Mouse (Mus musculus) spleen, adult 2 months (tissue): ENCODE results near the gene Fras1.

ENCODE experiments used
- CTCF ChIP-seq: fragments of 200-500 bp; IDR thresholded peaks from 2 replicates; pipeline ENCODE4 v1.5.1; 2011; ENCODE audit warnings: mild to moderate bottlenecking, inconsistent platforms; ENCODE audit not compliant: insufficient read depth, insufficient read length, insufficient replicate concordance; ENCODE audit errors: extremely low read depth
- POLR2A ChIP-seq: fragments of 200-500 bp; IDR thresholded peaks from 2 replicates; pipeline ENCODE4 v1.6.1; 2011; ENCODE audit warnings: low read depth, low read length, inconsistent platforms

DNA sequence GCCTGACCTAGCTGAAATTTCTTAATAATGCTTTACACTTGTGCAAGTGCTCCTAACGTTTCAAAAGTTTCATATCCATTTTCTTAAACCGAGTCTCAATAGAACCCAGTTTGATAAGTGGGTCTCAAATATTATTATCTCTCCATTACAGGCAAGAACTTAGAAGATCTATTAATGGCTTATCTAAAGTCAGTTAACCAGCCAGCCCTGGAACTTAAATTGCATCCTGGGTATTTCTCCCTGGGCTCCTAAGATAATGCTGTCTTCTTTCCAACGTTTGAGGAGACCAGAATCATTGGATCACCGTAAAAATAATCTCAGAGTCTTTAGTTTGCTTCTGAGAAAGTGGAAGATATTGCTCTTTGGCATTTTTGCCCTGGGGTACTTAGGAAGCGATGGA lies 8.2 kb upstream of the Fras1 start:
- no peak for TF ChIP-seq CTCF
- TF ChIP-seq POLR2A, result no peak
